Mouse (Mus musculus): ENCODE results near the gene H2-M10.3.
"Not testable (repeated sequence)": the region's sequence is repeated elsewhere in the genome, so short reads cannot be mapped to it uniquely, and the experiment has no call there.

The H2-M10.3 gene

DNA sequence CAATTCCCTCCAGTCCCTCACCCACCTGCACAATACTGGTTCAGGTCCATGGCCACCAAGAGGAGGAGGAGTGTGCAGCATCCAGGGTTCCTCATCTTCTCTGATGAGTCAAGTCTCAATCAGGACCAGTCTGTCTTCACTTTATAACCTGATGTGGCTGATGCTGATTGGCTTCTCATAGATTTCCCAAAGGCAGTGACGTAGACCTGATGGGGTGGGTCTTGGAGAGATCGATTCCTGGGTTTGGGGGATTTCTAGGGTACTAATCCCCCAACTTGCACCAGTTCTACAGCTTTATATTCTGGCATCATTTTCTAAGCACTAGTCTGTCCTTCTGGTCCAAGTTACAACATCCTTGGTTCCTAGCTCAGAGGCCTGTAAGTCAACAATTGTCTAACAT is at the start of gene H2-M10.3:
Gene H2-M10.3 (minus strand): TSS at position 101 of the 400 bp plus-strand sequence.
- not testable (repeated sequence) for DNase-seq

DNA sequence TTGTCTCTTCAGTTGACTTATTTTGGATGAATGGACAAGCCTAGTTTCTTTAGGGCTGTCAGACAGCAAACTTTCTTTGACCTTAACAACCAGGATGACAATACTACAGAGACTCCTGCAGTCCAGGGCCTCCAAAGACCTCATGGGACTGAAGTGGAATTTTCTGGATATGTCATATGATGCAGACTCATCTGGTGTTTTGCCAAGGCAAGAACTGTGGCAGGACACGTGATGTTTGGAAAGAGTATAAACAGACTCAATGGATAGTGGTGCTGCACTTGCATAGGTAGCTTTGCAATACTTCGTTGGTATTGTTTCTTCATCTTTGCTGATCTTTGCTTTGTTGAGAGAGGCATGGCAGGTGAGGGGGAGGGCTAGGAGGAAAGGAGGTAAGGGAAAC is 49.2 kb upstream of the H2-M10.3 start:
- DNase-seq = no peak

DNA sequence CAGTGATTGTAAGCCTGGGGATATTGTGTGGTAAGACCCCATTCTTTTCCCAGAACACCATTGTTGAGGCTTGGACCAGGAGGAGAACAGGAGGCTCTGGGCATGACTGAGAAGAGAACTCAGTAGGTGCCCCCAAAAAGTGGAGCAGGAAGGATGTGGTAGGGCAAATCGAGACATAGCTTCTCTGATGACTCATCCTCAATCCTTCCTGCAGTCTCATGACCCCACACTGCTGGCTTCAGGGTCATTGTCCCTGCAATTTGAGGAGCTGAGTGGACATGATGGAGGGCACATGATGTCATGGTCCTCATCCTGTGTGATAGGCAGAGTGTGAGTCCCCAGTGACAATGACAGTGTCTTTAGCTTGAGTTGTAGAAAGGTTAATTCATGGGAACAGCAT is 47.2 kb upstream of the H2-M10.3 start:
- no peak for DNase-seq

DNA sequence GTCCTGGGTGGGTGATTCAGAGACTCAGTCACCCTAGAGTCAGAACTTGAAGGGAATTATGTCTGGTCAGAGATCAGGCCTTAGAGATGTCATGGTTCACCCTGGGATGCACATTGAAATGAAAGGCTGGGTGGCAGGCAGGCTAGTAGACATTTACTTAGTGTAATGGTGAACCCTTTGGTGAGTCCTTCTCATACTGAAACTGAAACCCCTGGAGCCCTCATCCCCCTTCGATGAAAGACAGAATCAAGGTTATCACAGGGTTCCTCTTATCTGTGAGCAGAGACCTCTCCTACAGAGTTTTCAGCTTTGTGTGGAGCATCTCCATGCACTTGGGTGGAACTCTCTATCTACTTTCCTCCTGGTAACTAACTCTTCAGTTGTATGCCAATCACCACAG is 46.1 kb upstream of the H2-M10.3 start:
- DNase-seq = no peak

DNA sequence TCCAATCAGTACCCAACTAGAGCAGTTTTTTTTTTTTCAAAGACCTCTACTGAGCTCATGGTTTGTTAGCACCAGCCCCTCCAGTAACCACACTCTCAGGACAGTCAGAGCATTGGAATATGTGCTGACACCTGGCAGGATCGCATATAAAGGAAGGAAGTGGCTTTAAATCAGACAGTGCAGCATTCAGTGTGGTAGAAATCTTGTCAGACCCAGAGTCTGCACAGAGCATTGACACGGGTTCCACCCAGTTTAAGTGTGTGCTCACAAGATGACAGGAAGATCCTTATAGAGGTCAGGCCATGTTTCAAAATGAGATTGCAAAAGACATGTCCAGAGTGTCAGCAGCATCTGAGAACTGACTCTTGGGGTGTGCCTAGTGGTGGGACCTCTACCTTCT is 21.7 kb upstream of the H2-M10.3 start:
- no peak for DNase-seq

DNA sequence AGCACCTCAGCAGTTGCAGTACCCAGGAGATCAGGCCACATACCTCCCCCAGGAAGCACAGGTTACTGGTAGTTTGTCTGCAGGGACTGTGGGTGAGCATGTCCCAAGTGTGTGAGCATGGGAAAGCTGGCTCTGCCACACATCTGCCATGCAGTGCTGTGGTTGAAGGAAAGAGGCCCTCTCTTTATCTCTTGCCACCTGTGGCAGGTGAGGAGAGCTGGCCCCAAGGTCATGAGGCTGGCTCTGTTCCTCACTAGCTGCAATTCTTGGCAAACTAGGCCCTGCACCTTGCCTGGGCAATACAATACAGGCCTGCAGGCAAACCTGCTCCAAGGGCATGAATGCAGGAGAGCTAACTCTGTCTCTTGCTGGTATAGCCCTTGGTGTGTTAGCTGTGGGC is 5.8 kb downstream of the H2-M10.3 start:
- not testable (repeated sequence) for DNase-seq

DNA sequence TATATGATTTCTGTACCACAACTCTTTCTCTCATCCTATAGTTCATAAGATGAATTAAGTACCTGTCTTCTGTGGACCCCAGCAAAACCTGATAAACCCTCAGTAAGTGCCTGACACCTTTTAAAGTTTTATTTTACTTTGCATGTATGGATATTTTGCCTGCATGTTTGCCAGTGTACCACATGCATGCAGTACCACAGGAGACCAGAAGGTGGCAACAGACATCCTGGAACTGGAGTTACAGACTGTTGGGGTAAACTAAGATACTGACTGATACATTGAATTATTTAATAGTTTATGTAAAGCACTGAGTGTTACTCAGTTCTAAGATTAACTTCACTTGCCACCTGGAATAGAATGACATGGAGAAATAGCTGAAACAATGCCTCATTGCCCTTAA is 10.7 kb downstream of the H2-M10.3 start:
- peak; percentile 42 to 68 for DNase-seq

DNA sequence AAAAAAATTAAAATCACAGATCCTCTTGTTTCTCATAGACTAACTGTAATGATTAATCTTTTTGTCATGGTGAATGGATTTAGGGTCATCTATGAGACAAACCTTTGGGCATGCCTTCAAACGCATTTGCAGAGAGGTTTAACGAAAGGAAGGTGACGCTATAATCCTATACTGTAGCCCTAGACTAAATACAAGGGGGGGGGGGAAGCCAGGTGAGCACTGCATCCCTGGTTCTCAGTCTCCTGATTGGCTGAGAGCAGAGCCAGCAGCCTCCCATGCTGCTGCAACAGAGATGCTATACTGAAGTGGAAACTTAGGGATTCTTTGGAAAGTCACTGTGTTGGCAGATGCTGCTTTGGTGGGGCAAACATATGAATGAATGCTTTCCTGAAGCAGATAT is 12.5 kb downstream of the H2-M10.3 start:
- no peak for DNase-seq

DNA sequence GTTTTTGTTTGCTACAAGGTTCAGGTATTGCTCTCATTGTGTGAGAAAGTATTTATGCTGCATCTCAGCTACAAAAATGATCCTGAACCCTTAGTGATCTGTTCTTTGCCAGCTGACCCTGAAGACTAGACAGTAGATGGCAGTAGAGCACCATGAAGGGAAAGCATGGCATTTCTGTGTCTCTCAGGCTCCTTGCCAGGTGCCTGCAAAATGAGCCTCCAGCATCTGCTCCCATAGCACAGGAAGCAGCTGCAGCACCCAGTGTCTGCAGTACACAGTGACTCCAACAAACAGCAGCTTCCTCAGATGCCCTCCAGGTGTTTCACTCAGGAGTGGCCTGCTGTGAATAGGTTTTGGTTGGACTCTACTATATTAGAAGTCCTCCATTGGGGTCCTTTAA is 12.9 kb downstream of the H2-M10.3 start:
- peak; percentile 62 to 71 for DNase-seq

DNA sequence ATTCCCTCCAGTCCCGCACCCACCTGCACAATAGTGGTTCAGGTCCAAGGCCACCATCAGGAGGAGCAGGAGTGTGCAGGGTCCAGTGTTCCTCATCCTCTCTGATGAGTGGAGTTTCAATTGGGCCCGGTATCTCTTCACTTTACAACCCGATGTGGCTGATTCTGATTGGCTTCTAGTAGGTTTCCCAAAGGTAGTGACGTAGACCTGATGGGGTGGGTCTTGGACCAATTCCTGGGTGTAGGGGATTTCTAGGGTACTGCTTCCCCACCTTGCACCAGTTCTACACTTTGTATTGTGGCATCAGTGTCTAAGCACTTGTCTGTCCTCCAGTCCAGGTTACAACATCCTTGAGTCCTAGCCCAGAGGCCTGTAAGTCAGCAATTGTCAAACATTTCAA is 42.2 kb downstream of the H2-M10.3 start, which contains the start of gene H2-M10.1:
Gene H2-M10.1 (minus strand): TSS at position 101 of the 400 bp plus-strand sequence.
- no peak for DNase-seq

DNA sequence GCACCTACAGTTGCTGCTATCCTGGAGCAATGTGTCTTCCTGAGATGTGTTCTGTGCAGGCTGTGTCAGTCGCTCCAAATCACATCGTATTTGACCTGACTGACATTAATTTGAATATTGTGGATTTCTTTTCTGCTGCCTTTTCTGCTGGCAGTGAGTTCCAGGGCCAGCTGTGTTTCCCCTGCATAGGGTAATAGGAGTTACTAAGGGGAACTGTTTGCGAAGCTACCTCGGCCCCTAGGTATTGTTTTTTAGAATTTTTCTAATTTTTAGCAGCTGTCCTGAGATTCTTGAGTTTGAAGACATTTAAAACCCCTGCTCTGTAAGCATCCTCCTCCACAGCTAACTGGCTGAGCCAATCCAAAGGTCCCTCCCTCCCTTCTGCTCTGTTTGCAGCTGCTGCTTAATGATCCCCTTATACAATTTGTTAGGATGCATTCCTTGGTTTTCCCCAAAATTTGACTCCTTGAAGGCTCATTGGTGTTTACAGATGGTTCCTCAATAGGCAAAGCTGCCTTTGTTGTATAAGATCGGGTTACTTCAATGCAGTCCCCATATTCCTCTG is 52.4 kb downstream of the H2-M10.3 start:
- DNase-seq = no peak

DNA sequence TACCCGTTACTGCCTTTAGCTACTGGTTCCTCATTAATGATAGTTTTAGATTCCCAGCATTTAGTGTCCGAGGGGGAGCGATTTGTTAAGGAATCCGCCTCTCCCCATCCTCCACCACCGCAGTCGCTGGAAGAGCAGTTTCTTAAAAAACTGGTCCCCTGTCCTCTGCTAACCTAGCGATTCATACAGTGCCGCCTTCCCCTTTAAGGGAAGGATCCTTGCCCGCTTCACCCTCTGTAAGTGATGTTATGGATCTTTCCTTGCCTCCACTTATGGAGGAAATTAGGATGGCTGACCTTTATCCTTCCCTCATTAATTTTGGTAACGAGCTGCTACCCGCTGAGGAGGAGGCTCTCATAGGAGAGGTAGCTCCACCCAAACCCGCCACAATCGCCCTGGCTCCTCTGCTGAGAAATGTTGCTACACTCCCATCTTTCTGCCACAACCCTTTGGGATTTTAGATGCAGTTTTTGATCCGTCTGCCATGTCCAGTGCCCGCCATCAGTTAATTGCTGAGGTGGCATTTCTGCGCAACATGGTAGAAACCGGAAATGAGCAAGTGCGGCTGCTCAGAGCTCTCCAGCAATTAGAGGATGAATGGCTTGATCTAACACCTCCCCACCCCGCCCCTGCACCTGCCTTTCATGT is 53.1 kb downstream of the H2-M10.3 start:
- peak; percentile 45 to 63 for DNase-seq
